Comparison of ENCODE assay signal across 11 mouse cellular contexts in the genomic region with DNA sequence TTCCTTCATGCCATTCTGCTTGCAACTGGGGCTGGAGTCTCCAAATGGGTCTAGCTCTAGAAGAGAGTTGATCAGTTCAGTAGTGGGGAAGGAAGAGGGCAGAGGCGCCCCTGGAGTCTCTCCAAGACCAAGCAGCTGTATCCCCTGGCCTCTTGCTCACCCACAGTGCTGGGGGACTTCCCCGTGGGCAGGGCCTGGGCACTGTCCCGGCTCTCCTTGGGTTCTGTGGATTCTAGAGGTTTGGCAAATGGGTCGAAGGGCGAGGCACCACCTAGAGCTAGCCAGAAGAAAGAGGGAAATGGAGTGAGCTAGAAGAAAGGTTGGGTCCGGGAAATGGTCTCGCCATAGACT. TPM values are rescaled to one million over a fixed set of nuclear protein-coding genes. Genes with fewer than 3 reads are reported as not detected.
DNase-seq lines count a peak whose midpoint lies in the region; ATAC-seq lines count a peak whose summit lies in the region.
"Had no signal": no experiment of that assay in that cellular context is flagged by ENCODE, and none has a peak within 500 bp of the region (broad histone marks: within the 10 kb centered on the region; RNA-seq: fewer than 3 reads in every experiment).

No protein-coding gene starts in this region.

- peak overlapping the region; percentile 48 for H3K4me3 ChIP-seq in kidney, embryonic 15.5 days (replicated peaks)
- H3K4me3 ChIP-seq in forebrain, embryonic 11.5 days (ENCODE audit: low read depth, low read length), result no peak overlapping the region
- H3K4me3 ChIP-seq in intestine, embryonic 15.5 days (replicated peaks), result peak overlapping the region; percentile 44
- H3K4me3 ChIP-seq in neural tube, embryonic 12.5 days, result no peak overlapping the region

- H3K27ac ChIP-seq in kidney, embryonic 15.5 days, result no peak overlapping the region
- H3K27ac ChIP-seq in forebrain, embryonic 11.5 days (ENCODE audit: low read depth, low read length), result no peak overlapping the region
- H3K27ac ChIP-seq in intestine, embryonic 15.5 days, result no peak overlapping the region
- no peak overlapping the region for H3K27ac ChIP-seq in neural tube, embryonic 12.5 days

- peaks cover 40% of the 10 kb centered on the region for H3K27me3 ChIP-seq in kidney, embryonic 15.5 days
- H3K27me3 ChIP-seq in forebrain, embryonic 11.5 days (ENCODE audit: control insufficient read depth, insufficient read depth, low read length), result peaks cover 10% of the 10 kb centered on the region
- 0 out of 2 replicates have a peak, but pooled peaks cover 5% of the 10 kb centered on the region for H3K27me3 ChIP-seq in intestine, embryonic 15.5 days (replicated peaks)
- H3K27me3 ChIP-seq in neural tube, embryonic 12.5 days (replicated peaks), result peaks cover 43% of the 10 kb centered on the region

- H3K9ac ChIP-seq in kidney, embryonic 15.5 days, result no peak overlapping the region
- H3K9ac ChIP-seq in forebrain, embryonic 11.5 days (ENCODE audit: low read length), result no peak overlapping the region; the same call in 1 of the 2 replicates
- H3K9ac ChIP-seq in intestine, embryonic 15.5 days, result no peak overlapping the region
- H3K9ac ChIP-seq in neural tube, embryonic 12.5 days, result peak overlapping the region; percentile 72; the same call in 1 of the 2 replicates

- no peaks in the 10 kb centered on the region for H3K9me3 ChIP-seq in kidney, embryonic 15.5 days (replicated peaks)
- H3K9me3 ChIP-seq in forebrain, embryonic 11.5 days (ENCODE audit: control insufficient read depth, low read length), result no peaks in the 10 kb centered on the region
- no peaks in the 10 kb centered on the region for H3K9me3 ChIP-seq in intestine, embryonic 15.5 days
- H3K9me3 ChIP-seq in neural tube, embryonic 12.5 days, result no peaks in the 10 kb centered on the region
- H3K9me3 ChIP-seq: G1E had no signal

- peaks cover 43% of the 10 kb centered on the region for H3K4me1 ChIP-seq in kidney, embryonic 15.5 days
- peaks cover 5% of the 10 kb centered on the region; the same call in 1 of the 2 replicates for H3K4me1 ChIP-seq in forebrain, embryonic 11.5 days (replicated peaks; ENCODE audit: control insufficient read depth, insufficient read depth, low read length)
- H3K4me1 ChIP-seq in intestine, embryonic 15.5 days (replicated peaks), result peaks cover 12% of the 10 kb centered on the region; the same call in 1 of the 2 replicates
- H3K4me1 ChIP-seq in neural tube, embryonic 12.5 days, result peaks cover 10% of the 10 kb centered on the region; the same call in 1 of the 2 replicates

- no peak for ATAC-seq in kidney, embryonic 15.5 days (replicated peaks; ENCODE audit: low FRiP score)
- ATAC-seq in forebrain, embryonic 11.5 days (replicated peaks; ENCODE audit: low FRiP score), result no peak
- 0 out of 2 replicates have a peak, but pooled peaks have one; percentile 11 for ATAC-seq in intestine, embryonic 15.5 days
- 0 out of 2 replicates have a peak, but pooled peaks have one; percentile 8 for ATAC-seq in neural tube, embryonic 12.5 days (ENCODE audit: low FRiP score, low read depth)

- H3K4me2 ChIP-seq in kidney, embryonic 15.5 days, result peak overlapping the region; percentile 83
- peak overlapping the region; percentile 89; the same call in 1 of the 2 replicates for H3K4me2 ChIP-seq in forebrain, embryonic 11.5 days (ENCODE audit: low read depth, low read length, severe bottlenecking)
- H3K4me2 ChIP-seq in intestine, embryonic 15.5 days (replicated peaks), result peak overlapping the region; percentile 78
- H3K4me2 ChIP-seq in neural tube, embryonic 12.5 days (replicated peaks), result peak overlapping the region; percentile 85

- no peak for DNase-seq in kidney, adult 11 months
- peak; percentile 49 for DNase-seq in forebrain, embryonic 11.5 days (ENCODE audit: low spot score)
- no peak for DNase-seq in spleen, adult 18-20 months
- DNase-seq in layer of hippocampus, adult 8-10 months (ENCODE audit: low spot score in 2 of 2), result no peak
- DNase-seq in kidney, postnatal 36 days, result no peak

- peaks cover 11% of the 10 kb centered on the region for H3K36me3 ChIP-seq in kidney, embryonic 15.5 days
- no peaks in the 10 kb centered on the region for H3K36me3 ChIP-seq in forebrain, embryonic 11.5 days (ENCODE audit: control insufficient read depth, insufficient read depth, low read length)
- no peaks in the 10 kb centered on the region for H3K36me3 ChIP-seq in intestine, embryonic 15.5 days
- no peaks in the 10 kb centered on the region for H3K36me3 ChIP-seq in neural tube, embryonic 12.5 days
- H3K36me3 ChIP-seq: G1E had no signal

- WGBS in kidney, embryonic 15.5 days, result 69% methylated on average over 7 of the region's 7 CpGs
- WGBS in forebrain, embryonic 11.5 days, result 65% methylated on average over 7 of the region's 7 CpGs
- 72% methylated on average over 7 of the region's 7 CpGs for WGBS in intestine, embryonic 15.5 days
- 67% methylated on average over 7 of the region's 7 CpGs for WGBS in neural tube, embryonic 12.5 days

RNA-seq across cellular contexts. Expression of a gene that starts 5.7 kb away (rescaled TPM):
- 0.05 and 0.19 TPM in 2 replicates for polyA plus RNA-seq in kidney, embryonic 15.5 days (2015; fragmentation: Nextera tagmentation; extraction: Ambion mirVana)
- polyA plus RNA-seq in forebrain, embryonic 11.5 days (2014; fragmentation: Nextera tagmentation; extraction: Ambion mirVana), result 0.17 TPM in 1 of 2 replicates, not detected in the other
- 0.06 TPM in 1 of 2 replicates, not detected in the other for polyA plus RNA-seq in intestine, embryonic 15.5 days (2015; fragmentation: Nextera tagmentation; extraction: Ambion mirVana)
- 0.19 TPM in 1 of 2 replicates, not detected in the other for polyA plus RNA-seq in neural tube, embryonic 12.5 days (2016; fragmentation: Nextera tagmentation; extraction: Ambion mirVana)
- under 1 TPM in 2 of 4 experiments, not detected in 2; 0.43 to 0.64 TPM for total RNA-seq in layer of hippocampus, adult 8-10 months (2022)
- total RNA-seq: G1E; megakaryocyte, adult 5-6 weeks had no signal
- polyA plus RNA-seq: erythroblast, embryonic 14.5 days; G1E had no signal

RNA-seq across cellular contexts. Expression of a gene that starts 8.1 kb away (rescaled TPM):
- 16.5 and 18.4 TPM in 2 replicates for polyA plus RNA-seq in kidney, embryonic 15.5 days (2015; fragmentation: Nextera tagmentation; extraction: Ambion mirVana)
- polyA plus RNA-seq in forebrain, embryonic 11.5 days (2014; fragmentation: Nextera tagmentation; extraction: Ambion mirVana), result 0.48 and 0.64 TPM in 2 replicates
- polyA plus RNA-seq in intestine, embryonic 15.5 days (2015; fragmentation: Nextera tagmentation; extraction: Ambion mirVana), result 2.1 and 3.3 TPM in 2 replicates
- polyA plus RNA-seq in neural tube, embryonic 12.5 days (2016; fragmentation: Nextera tagmentation; extraction: Ambion mirVana), result 0.43 and 0.62 TPM in 2 replicates
- total RNA-seq in layer of hippocampus, adult 8-10 months (2022), result 1 to 10 TPM; 1.9 to 2.7 (median 2.4) TPM
- total RNA-seq: G1E; megakaryocyte, adult 5-6 weeks had no signal
- polyA plus RNA-seq: erythroblast, embryonic 14.5 days; G1E had no signal

RNA-seq across cellular contexts. Expression of a gene that starts 17.7 kb away (rescaled TPM):
- polyA plus RNA-seq in kidney, embryonic 15.5 days (2015; fragmentation: Nextera tagmentation; extraction: Ambion mirVana), result 8.5 and 9.9 TPM in 2 replicates
- polyA plus RNA-seq in forebrain, embryonic 11.5 days (2014; fragmentation: Nextera tagmentation; extraction: Ambion mirVana), result 13.0 and 17.4 TPM in 2 replicates
- polyA plus RNA-seq in intestine, embryonic 15.5 days (2015; fragmentation: Nextera tagmentation; extraction: Ambion mirVana), result 5.2 and 7.9 TPM in 2 replicates
- 10.3 and 12.0 TPM in 2 replicates for polyA plus RNA-seq in neural tube, embryonic 12.5 days (2016; fragmentation: Nextera tagmentation; extraction: Ambion mirVana)
- 10 to 100 TPM; 49.3 to 83.1 (median 67.7) TPM for total RNA-seq in layer of hippocampus, adult 8-10 months (2022)
- polyA plus RNA-seq: G1E had no signal

RNA-seq across cellular contexts. Expression of a gene that starts 29.8 kb away (rescaled TPM):
- polyA plus RNA-seq in kidney, embryonic 15.5 days (2015; fragmentation: Nextera tagmentation; extraction: Ambion mirVana), result 3.6 and 4.4 TPM in 2 replicates
- 1.9 and 4.8 TPM in 2 replicates for polyA plus RNA-seq in forebrain, embryonic 11.5 days (2014; fragmentation: Nextera tagmentation; extraction: Ambion mirVana)
- polyA plus RNA-seq in intestine, embryonic 15.5 days (2015; fragmentation: Nextera tagmentation; extraction: Ambion mirVana), result 2.0 and 2.2 TPM in 2 replicates
- 1.8 and 2.5 TPM in 2 replicates for polyA plus RNA-seq in neural tube, embryonic 12.5 days (2016; fragmentation: Nextera tagmentation; extraction: Ambion mirVana)
- 1 to 10 TPM; 3.1 to 7.6 (median 3.5) TPM for total RNA-seq in layer of hippocampus, adult 8-10 months (2022)
- total RNA-seq: G1E; megakaryocyte, adult 5-6 weeks had no signal
- polyA plus RNA-seq: erythroblast, embryonic 14.5 days; G1E had no signal

RNA-seq across cellular contexts. Expression of a gene that starts 57.3 kb away (rescaled TPM):
- polyA plus RNA-seq in kidney, embryonic 15.5 days (2015; fragmentation: Nextera tagmentation; extraction: Ambion mirVana), result 4.0 and 5.6 TPM in 2 replicates
- 2.9 and 3.7 TPM in 2 replicates for polyA plus RNA-seq in forebrain, embryonic 11.5 days (2014; fragmentation: Nextera tagmentation; extraction: Ambion mirVana)
- polyA plus RNA-seq in intestine, embryonic 15.5 days (2015; fragmentation: Nextera tagmentation; extraction: Ambion mirVana), result 2.8 and 3.4 TPM in 2 replicates
- 3.8 and 4.1 TPM in 2 replicates for polyA plus RNA-seq in neural tube, embryonic 12.5 days (2016; fragmentation: Nextera tagmentation; extraction: Ambion mirVana)
- total RNA-seq in layer of hippocampus, adult 8-10 months (2022), result 10 to 100 TPM; 12.3 to 14.5 (median 12.6) TPM
- polyA plus RNA-seq: erythroblast, embryonic 14.5 days had no signal

Comparison
In these comparisons a context has a peak if more than half of its experiments do, and no peak if none do; other contexts are left out.
1. ATAC-seq: peak in intestine, embryonic 15.5 days (single experiment) and neural tube, embryonic 12.5 days (single experiment); none in kidney, embryonic 15.5 days (single experiment) and forebrain, embryonic 11.5 days (single experiment).
2. H3K4me3 ChIP-seq: peak in kidney, embryonic 15.5 days (single experiment) and intestine, embryonic 15.5 days (single experiment); none in forebrain, embryonic 11.5 days (single experiment) and neural tube, embryonic 12.5 days (single experiment).
3. Peak in every context shown above with its lines, with median percentiles within 50 percentile points of each other: H3K4me2 ChIP-seq.